Mouse (Mus musculus) liver, postnatal 0 days (tissue): ENCODE measurements around the gene Spock1. TPM values are rescaled to one million over a fixed set of nuclear protein-coding genes. Genes with fewer than 3 reads are reported as not detected.

Experiments used
- ATAC-seq: fragments of 200-750 bp; cut with Nextera tagmentation; 2 replicates; pipeline ENCODE4 v1.8.0; 2017; ENCODE audit warnings: mild to moderate bottlenecking, moderate library complexity
- DNase-seq: peaks from one replicate; pipeline ENCODE4 v3.0.0-alpha.2; 2016
- H3K27ac ChIP-seq: fragments of 300-500 bp; sonication (generic); 2 replicates; pipeline ENCODE4 v1.5.1; 2014; ENCODE audit warnings: antibody characterized with exemption, moderate library complexity, mild to moderate bottlenecking, low read depth
- H3K27me3 ChIP-seq: fragments of 300-500 bp; sonication (generic); 2 replicates; pipeline ENCODE4 v1.6.1; 2014; ENCODE audit warnings: low read length, control low read depth, mixed read lengths; ENCODE audit not compliant: insufficient read depth
- H3K36me3 ChIP-seq: fragments of 300-500 bp; sonication (generic); replicated peaks from 2 replicates; pipeline ENCODE4 v1.6.1; 2014; ENCODE audit warnings: mild to moderate bottlenecking, control low read depth, low read length, moderate library complexity, mixed read lengths; ENCODE audit not compliant: insufficient read depth
- H3K4me1 ChIP-seq: fragments of 300-500 bp; sonication (generic); 2 replicates; pipeline ENCODE4 v1.6.1; 2014; ENCODE audit warnings: antibody characterized with exemption, mild to moderate bottlenecking, control low read depth; ENCODE audit not compliant: insufficient read depth
- H3K4me2 ChIP-seq: fragments of 300-500 bp; sonication (generic); 2 replicates; pipeline ENCODE4 v1.6.1; 2014; ENCODE audit warnings: low read depth, mild to moderate bottlenecking, low read length, moderate library complexity, mixed read lengths
- H3K4me3 ChIP-seq: fragments of 300-500 bp; sonication (generic); 2 replicates; pipeline ENCODE4 v1.5.1; 2014; ENCODE audit warnings: low read depth, low read length
- H3K9ac ChIP-seq: fragments of 300-500 bp; sonication (generic); replicated peaks from 2 replicates; pipeline ENCODE4 v1.6.1; 2014; ENCODE audit warnings: mild to moderate bottlenecking, moderate library complexity
- H3K9me3 ChIP-seq: fragments of 300-500 bp; sonication (generic); 2 replicates; pipeline ENCODE4 v1.6.1; 2016; ENCODE audit warnings: mild to moderate bottlenecking, control low read depth, low read length, mixed read lengths
- CTCF ChIP-seq: sonication (generic); IDR thresholded peaks from 2 replicates; pipeline ENCODE4 v1.5.1; 2016; ENCODE audit warnings: antibody characterized with exemption, low read depth
- EP300 ChIP-seq: IDR thresholded peaks from 2 replicates; pipeline ENCODE4 v1.6.1; 2016; ENCODE audit warnings: antibody characterized with exemption, low read depth, mild to moderate bottlenecking
- WGBS: fragments of 180-500 bp; shearing (Covaris S2); extraction: QIAGEN DNeasy Blood & Tissue Kit; methylation state at CpG from one replicate; pipeline ENCODE4 v1.1.7; 2014; ENCODE audit not compliant: insufficient replicate concordance; 5-methylcytosine and 5-hydroxymethylcytosine counted together
- polyA plus RNA-seq: library from polyadenylated mRNA; unstranded; fragments of >200 nt; fragmentation: Nextera tagmentation; extraction: Ambion mirVana; gene quantifications from 2 replicates; pipeline ENCODE4 v1.2.1, GENCODE M21; 2015

Spock1 gene
- polyA plus RNA-seq, 1 experiment from 2014 or later = not detected

- Histone ChIP-seq H3K4me2 (no peak overlapping the region), H3K4me1 (no peaks in the 10 kb centered on the region), H3K4me3 (no peak overlapping the region), H3K36me3 (no peaks in the 10 kb centered on the region), H3K27me3 (no peaks in the 10 kb centered on the region), H3K27ac (no peak overlapping the region), H3K9me3 (no peaks in the 10 kb centered on the region), H3K9ac (no peak overlapping the region)
- DNase-seq (no peak), ATAC-seq (no peak)
- TF ChIP-seq CTCF = no peak
- no peak for TF ChIP-seq EP300
- WGBS = 34% methylated on average over 5 of the region's 5 CpGs
Measured at GRCm38 (mm10) chr13:57740473-57740872, 167.7 kb downstream of the Spock1 start.

GRCm38 (mm10) chr13:57736060-57736459 is 172.1 kb downstream of the Spock1 start:
- DNase-seq (no peak), ATAC-seq (no peak)
- TF ChIP-seq CTCF = no peak
- no peak for TF ChIP-seq EP300
- WGBS = 76% methylated on average over 7 of the region's 7 CpGs
- H3K9me3 ChIP-seq = no peaks in the 10 kb centered on the region
- no peaks in the 10 kb centered on the region for H3K36me3 ChIP-seq
- no peak overlapping the region for H3K4me3 ChIP-seq
- no peak overlapping the region for H3K27ac ChIP-seq
- H3K27me3 ChIP-seq = no peaks in the 10 kb centered on the region
- no peak overlapping the region for H3K9ac ChIP-seq
- no peak overlapping the region for H3K4me2 ChIP-seq
- no peaks in the 10 kb centered on the region for H3K4me1 ChIP-seq

- Histone ChIP-seq H3K9me3 (no peaks in the 10 kb centered on the region), H3K27ac (no peak overlapping the region), H3K4me3 (no peak overlapping the region), H3K9ac (no peak overlapping the region), H3K36me3 (no peaks in the 10 kb centered on the region), H3K4me2 (no peak overlapping the region), H3K27me3 (no peaks in the 10 kb centered on the region), H3K4me1 (no peaks in the 10 kb centered on the region)
- DNase-seq (no peak), ATAC-seq (no peak)
- TF ChIP-seq CTCF = no peak
- TF ChIP-seq EP300 = no peak
- 94% methylated on average over 4 of the region's 4 CpGs for WGBS
Measured at GRCm38 (mm10) chr13:57734549-57734948, 173.6 kb downstream of the Spock1 start.

- no peak overlapping the region for H3K4me3 ChIP-seq
- no peaks in the 10 kb centered on the region for H3K9me3 ChIP-seq
- no peak for ATAC-seq
- no peaks in the 10 kb centered on the region for H3K27me3 ChIP-seq
- WGBS = 69% methylated on average over 1 of the region's 1 CpGs
- H3K4me2 ChIP-seq = no peak overlapping the region
- TF ChIP-seq CTCF = no peak
- no peak for TF ChIP-seq EP300
- H3K27ac ChIP-seq = no peak overlapping the region
- no peaks in the 10 kb centered on the region for H3K36me3 ChIP-seq
- H3K9ac ChIP-seq = no peak overlapping the region
- no peaks in the 10 kb centered on the region for H3K4me1 ChIP-seq
- DNase-seq = no peak
Measured at GRCm38 (mm10) chr13:57733521-57733920, 174.6 kb downstream of the Spock1 start.

- ATAC-seq (no peak), DNase-seq (no peak)
- Histone ChIP-seq H3K4me3 (no peak overlapping the region), H3K27ac (no peak overlapping the region), H3K36me3 (no peaks in the 10 kb centered on the region), H3K9me3 (no peaks in the 10 kb centered on the region), H3K27me3 (no peaks in the 10 kb centered on the region), H3K9ac (no peak overlapping the region), H3K4me2 (no peak overlapping the region), H3K4me1 (no peaks in the 10 kb centered on the region)
- no peak for TF ChIP-seq EP300
- 62% methylated on average over 2 of the region's 2 CpGs for WGBS
Measured at GRCm38 (mm10) chr13:57732251-57732650, 175.9 kb downstream of the Spock1 start.

GRCm38 (mm10) chr13:57727716-57728115 is 180.4 kb downstream of the Spock1 start:
- no peak for DNase-seq
- Histone ChIP-seq H3K4me1 (no peaks in the 10 kb centered on the region), H3K4me2 (no peak overlapping the region), H3K36me3 (no peaks in the 10 kb centered on the region), H3K9ac (no peak overlapping the region), H3K4me3 (no peak overlapping the region), H3K27ac (no peak overlapping the region), H3K27me3 (no peaks in the 10 kb centered on the region), H3K9me3 (no peaks in the 10 kb centered on the region)
- WGBS = 89% methylated on average over 11 of the region's 11 CpGs
- no peak for TF ChIP-seq EP300
- no peak for TF ChIP-seq CTCF
- no peak for ATAC-seq

GRCm38 (mm10) chr13:57726654-57727053 is 181.5 kb downstream of the Spock1 start:
- no peaks in the 10 kb centered on the region for H3K9me3 ChIP-seq
- no peak overlapping the region for H3K27ac ChIP-seq
- H3K36me3 ChIP-seq = no peaks in the 10 kb centered on the region
- no peak for DNase-seq
- H3K4me3 ChIP-seq = no peak overlapping the region
- no peaks in the 10 kb centered on the region for H3K4me1 ChIP-seq
- H3K27me3 ChIP-seq = no peaks in the 10 kb centered on the region
- no peak for ATAC-seq
- no peak overlapping the region for H3K9ac ChIP-seq
- no peak overlapping the region for H3K4me2 ChIP-seq
- TF ChIP-seq EP300 (no peak), CTCF (no peak)
- 73% methylated on average over 7 of the region's 7 CpGs for WGBS
